Mouse (Mus musculus): ENCODE measurements at regions not wholly inside any gene's neighbourhood (a gene's known extent, or its start where the extent isn't known, plus 50 kb on each side); places are given as distances from the start of the nearest gene placed in this dataset.

- no peak for DNase-seq (ENCODE audit: low read depth in 1 of 2, low spot score in 2 of 2)
Measured at GRCm38 (mm10) chr8:116452806-116453205, 52.0 kb upstream of the Dynlrb2 start.

GRCm38 (mm10) chr8:116451397-116451796, 53.4 kb upstream of the Dynlrb2 start:
- DNase-seq (ENCODE audit: low read depth in 1 of 2, low spot score in 2 of 2): no peak

- DNase-seq (ENCODE audit: low read depth in 1 of 2, low spot score in 2 of 2): no peak
Measured at GRCm38 (mm10) chr8:116447452-116447851, 57.3 kb upstream of the Dynlrb2 start.

GRCm38 (mm10) chr8:116442827-116443226, 61.9 kb upstream of the Dynlrb2 start:
- DNase-seq (ENCODE audit: low read depth in 1 of 2, low spot score in 2 of 2): no peak

- DNase-seq (ENCODE audit: low read depth in 1 of 2, low spot score in 2 of 2): peak in 1 of 2 experiments; percentile 2
Measured at GRCm38 (mm10) chr8:116438895-116439294, 65.9 kb upstream of the Dynlrb2 start.

- no peak for DNase-seq (ENCODE audit: low read depth in 1 of 2, low spot score in 2 of 2)
Measured at GRCm38 (mm10) chr8:116435268-116435980, 69.3 kb upstream of the Dynlrb2 start.

- no peak for DNase-seq (ENCODE audit: low read depth in 1 of 2, low spot score in 2 of 2)
Measured at GRCm38 (mm10) chr8:116430051-116430450, 74.7 kb upstream of the Dynlrb2 start.

GRCm38 (mm10) chr8:116429649-116430048, 75.1 kb upstream of the Dynlrb2 start:
- DNase-seq (ENCODE audit: low read depth in 1 of 2, low spot score in 2 of 2): no peak

- DNase-seq (ENCODE audit: low read depth in 1 of 2, low spot score in 2 of 2): no peak
Measured at GRCm38 (mm10) chr8:116422826-116423225, 81.9 kb upstream of the Dynlrb2 start.

- DNase-seq (ENCODE audit: low read depth in 1 of 2, low spot score in 2 of 2): no peak
Measured at GRCm38 (mm10) chr8:116412703-116413102, 92.1 kb upstream of the Dynlrb2 start.

GRCm38 (mm10) chr8:116410041-116410440, 94.7 kb upstream of the Dynlrb2 start:
- DNase-seq (ENCODE audit: low read depth in 1 of 2, low spot score in 2 of 2): no peak

GRCm38 (mm10) chr8:116409011-116409410, 95.8 kb upstream of the Dynlrb2 start:
- DNase-seq (ENCODE audit: low read depth in 1 of 2, low spot score in 2 of 2): no peak

GRCm38 (mm10) chr8:116404571-116404970, 100.2 kb upstream of the Dynlrb2 start:
- no peak for DNase-seq (ENCODE audit: low read depth in 1 of 2, low spot score in 2 of 2)

GRCm38 (mm10) chr8:116403366-116403765, 101.4 kb upstream of the Dynlrb2 start:
- no peak for DNase-seq (ENCODE audit: low read depth in 1 of 2, low spot score in 2 of 2)

GRCm38 (mm10) chr8:116399452-116399851, 105.3 kb upstream of the Dynlrb2 start:
- no peak for DNase-seq (ENCODE audit: low read depth in 1 of 2, low spot score in 2 of 2)

GRCm38 (mm10) chr8:116398565-116399205, 106.1 kb upstream of the Dynlrb2 start:
- no peak for DNase-seq (ENCODE audit: low read depth in 1 of 2, low spot score in 2 of 2)

GRCm38 (mm10) chr8:116385193-116385955, 119.4 kb upstream of the Dynlrb2 start:
- no peak for DNase-seq (ENCODE audit: low read depth in 1 of 2, low spot score in 2 of 2)

GRCm38 (mm10) chr8:116384418-116385089, 120.2 kb upstream of the Dynlrb2 start:
- DNase-seq (ENCODE audit: low read depth in 1 of 2, low spot score in 2 of 2): no peak

GRCm38 (mm10) chr8:116383495-116384417, 121.0 kb upstream of the Dynlrb2 start:
- no peak for DNase-seq (ENCODE audit: low read depth in 1 of 2, low spot score in 2 of 2)

- no peak for DNase-seq (ENCODE audit: low read depth in 1 of 2, low spot score in 2 of 2)
Measured at GRCm38 (mm10) chr8:116383036-116383435, 121.7 kb upstream of the Dynlrb2 start.

Data from monocyte, adult 2 months (primary cell).